Mouse (Mus musculus) urinary bladder, postnatal 25 days (tissue): ENCODE measurements around the gene Kifc3.
"Not testable (repeated sequence)": the region's sequence is repeated elsewhere in the genome, so short reads cannot be mapped to it uniquely, and the experiment has no call there.

Source experiments
- DNase-seq: peaks from one replicate; pipeline ENCODE4 v3.0.0; 2022; ENCODE audit warnings: low spot score

Gene Kifc3

DNA sequence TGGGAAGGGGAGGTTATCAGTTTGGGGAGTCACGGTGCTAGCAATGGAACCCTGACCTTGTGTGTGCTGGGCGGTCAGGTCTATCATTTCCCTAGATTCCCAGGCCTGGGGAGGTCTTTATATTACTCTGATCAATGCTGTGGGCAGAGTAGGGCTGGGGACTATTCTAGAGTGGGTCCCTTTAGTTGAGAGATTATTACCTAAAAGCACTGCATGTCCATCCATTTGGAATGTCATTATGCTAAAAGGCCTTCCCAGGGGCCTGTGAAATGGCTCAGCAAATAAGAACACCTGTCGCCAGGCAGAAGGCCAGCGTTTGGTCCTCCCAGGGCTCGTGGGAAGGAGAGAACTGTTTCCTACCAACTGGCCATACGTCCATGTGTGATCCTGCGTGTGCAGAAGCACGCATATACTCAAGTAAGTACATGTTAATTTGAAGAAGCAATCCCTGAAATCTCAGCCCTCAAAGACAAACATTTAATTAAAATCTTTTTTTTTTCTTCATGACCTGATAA lies 499 bp downstream of the Kifc3 start:
- DNase-seq: no peak

DNA sequence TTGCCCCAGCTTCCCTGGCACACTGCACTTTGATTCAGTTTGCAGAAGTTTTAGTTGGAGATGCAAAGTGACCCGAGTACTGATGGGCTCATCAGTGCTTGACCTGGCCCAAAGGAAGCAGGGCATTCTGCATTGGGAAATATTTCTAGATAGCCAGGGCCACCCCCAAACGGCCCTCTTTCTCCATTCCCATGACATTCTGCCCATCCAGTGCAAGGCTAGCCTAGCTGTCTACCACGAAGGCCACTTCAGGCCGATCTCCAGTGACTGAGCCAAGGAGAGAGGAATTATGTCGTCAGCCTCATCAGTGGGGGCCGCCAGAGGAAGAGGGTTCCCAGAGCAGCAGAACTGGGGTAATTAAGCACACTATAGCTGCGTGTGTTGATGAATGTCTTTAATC lies 1.1 kb downstream of the Kifc3 start:
- DNase-seq: no peak

DNA sequence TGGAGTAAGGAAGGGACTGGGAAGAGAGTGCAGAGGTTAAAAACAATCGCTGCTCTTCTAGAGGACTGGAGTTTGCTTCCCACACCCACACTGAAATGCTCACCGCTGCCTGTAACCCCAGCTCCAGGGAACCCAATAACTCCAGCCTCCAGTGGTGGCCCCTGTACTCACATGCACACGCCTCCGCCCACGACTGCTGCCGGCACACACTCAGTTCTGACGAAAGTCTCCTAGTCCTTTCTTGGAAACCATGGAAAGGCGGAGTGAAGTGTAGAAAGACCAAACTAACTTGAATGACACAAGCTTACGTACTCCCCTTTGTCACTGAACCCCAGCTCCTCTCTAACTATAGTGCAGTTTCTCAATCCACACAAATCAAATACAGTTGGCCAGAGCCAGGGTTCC lies 2.6 kb downstream of the Kifc3 start:
- no peak for DNase-seq

DNA sequence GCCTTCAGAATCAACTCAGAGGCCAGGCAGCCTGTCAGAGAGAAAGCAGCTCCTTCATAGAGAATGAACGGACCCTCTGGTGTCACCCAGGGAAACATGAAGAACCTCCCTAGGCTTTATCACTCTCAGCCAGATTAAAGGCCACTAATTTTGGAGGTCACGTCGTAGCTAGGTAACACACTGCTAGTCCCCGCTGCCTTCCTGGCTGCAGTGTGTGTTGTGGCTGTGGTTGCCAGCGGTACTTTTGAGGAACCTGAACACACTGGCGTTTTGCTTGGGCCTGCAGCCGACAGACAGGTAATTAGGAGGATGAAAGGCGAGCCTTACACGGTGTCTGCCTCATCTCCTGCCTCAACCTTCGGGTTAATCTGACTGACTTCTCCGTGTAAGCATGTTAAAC lies 6.9 kb downstream of the Kifc3 start:
- no peak for DNase-seq

DNA sequence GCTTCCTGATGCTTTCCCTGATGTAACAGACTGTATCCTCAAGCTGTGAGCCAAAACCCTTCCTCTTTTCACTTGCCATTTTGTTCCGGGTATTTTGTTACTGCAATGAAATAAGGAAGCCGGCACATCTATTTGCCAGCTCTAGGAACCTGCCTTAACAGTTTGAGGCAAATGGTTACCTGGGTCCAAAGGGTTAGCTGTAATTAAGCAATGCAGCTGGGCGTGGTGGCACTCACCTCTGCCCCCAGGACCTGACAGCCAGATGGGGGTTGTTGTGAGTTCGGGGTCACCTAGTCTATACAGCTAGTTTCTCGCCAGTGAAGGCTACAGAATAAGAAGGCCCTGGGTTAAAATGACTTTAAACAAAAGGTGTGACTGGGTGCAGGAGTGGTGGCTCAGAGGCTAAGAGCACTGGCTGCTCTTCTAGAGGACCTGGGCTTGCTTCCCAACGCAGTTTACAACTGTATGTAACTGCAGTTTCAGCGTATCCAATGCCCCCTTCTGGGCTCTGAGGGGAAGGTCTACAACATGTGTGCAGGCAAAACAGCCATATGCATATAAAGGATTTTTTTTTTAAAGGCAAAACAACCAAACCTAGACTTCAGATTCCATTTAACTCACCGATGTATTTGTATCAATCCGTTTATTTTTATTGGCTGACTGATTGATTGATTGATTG lies 11.0 kb downstream of the Kifc3 start:
- no peak for DNase-seq

DNA sequence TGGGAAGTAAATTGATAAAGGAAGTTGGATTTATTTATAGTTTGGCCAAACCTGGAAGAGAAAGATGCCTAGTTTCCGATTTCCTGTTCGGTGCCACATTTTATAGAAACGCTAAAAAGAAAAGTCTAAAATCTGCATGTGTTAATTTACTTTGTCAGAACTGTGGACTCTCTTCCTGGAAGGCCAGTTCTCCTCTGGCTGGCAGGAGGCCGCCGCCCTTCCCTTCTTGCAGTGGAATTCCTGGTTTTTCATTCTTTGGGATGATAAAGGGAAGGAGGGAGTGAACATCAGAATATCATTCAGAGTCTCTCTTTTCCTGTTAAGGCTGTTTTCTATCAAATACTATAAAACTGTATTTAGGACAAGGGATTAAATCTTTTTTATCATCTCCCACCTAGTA lies 15.0 kb downstream of the Kifc3 start:
- DNase-seq: no peak

DNA sequence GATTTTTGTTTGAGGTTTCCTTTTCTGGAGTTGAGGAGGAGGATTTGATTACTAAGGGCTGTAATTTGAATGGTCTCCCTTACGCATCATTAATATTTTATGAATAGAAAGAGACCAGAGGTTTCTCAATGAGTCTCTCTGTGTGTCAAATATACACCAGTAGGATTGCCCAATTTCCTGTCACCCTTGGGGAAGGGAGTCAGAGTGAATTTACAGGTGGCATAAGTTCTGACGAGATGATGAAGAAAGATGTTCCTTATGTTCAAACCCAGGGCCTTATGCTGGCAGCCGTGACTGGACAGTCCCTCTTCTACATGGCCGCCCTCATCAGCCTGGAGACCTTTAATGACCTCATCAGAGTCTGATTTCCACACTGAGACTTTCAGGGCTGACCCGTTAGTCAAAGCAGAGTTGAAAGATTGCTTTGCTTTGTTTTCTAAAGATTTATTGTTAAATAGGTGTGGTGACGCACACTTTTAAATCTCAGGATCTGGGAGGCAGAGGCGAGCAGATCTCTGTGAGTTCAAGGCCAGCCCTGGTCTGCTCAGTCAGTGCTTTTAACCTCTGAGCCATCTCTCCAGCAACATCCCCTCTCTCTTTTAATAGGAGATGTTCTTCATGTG lies 16.6 kb downstream of the Kifc3 start:
- no peak for DNase-seq

DNA sequence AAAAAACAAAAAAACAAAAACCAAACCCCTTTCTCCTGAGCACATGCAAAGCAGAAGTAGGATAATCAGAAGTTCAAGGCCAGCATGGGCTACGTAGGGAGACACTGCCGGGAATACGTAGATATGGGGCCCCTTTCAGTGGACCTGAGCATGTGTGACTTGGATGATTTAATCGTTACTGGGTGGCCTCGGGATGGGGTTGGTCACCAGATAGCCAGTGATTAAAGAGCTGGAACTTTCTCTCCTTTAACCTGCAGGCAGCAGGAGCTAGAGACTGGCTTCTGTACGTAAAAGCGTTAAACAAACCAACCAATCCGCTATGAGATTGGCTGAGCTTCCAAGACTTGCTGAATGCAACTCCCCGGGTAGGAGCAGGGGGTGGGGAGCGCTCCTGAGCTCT lies 17.5 kb downstream of the Kifc3 start:
- DNase-seq: no peak

DNA sequence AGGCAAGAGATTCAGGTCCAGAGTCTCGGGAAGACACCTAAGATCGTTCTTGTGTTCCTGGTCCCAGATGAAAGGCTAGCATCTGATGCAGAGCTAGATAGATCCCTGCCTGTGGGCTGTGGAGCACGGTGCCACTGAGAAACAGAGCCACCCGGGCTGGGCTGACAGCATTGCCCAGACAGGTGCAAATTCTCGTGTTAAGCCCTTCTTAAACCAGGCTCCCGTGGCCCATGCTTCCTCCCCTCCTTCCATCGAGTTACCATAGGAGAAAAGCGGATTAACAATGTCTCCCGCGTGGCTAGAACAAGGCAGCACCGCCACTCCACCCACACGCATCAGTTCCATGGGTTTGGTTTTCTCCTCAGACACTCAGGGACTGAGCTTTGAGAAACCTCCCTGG lies 18.4 kb downstream of the Kifc3 start:
- DNase-seq: no peak

DNA sequence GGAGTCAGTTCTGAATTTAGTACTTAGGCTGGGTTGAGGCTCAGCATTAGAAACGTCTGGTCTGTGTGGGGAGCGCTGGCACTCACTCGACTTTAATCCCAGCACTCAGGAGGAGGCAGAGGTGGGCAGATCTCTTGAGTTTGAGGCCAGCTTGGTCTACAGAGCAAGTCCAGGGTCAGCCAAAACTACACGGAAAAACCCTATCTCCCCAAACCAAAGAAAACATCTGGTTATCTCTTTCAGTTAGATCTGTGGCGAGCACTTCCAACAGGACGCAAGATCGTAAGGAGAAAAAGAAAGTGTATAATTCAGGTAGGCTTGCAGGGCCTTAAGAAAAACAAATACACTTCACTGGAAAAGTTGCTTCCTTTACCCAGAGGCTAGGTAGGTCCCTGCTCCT lies 20.8 kb downstream of the Kifc3 start:
- DNase-seq: no peak

DNA sequence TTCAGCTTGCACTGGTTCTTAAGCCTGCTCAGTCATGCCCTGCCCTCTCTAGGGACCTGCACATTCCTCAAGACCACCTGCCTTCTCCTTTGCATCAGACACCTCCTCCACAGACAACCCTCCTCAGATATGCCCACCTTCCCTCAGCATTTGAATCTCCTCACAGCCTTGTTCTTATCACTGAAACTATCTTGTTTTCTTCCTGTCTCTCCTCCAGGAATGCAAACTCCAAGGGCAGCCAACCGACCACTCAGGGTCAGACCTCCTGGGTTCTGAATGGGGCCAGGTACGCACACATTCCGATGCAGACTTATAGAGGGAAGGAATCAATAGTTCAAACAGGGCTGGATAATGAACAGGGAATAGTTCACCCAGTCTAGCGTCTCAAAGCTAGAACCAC lies 24.4 kb downstream of the Kifc3 start:
- no peak for DNase-seq

DNA sequence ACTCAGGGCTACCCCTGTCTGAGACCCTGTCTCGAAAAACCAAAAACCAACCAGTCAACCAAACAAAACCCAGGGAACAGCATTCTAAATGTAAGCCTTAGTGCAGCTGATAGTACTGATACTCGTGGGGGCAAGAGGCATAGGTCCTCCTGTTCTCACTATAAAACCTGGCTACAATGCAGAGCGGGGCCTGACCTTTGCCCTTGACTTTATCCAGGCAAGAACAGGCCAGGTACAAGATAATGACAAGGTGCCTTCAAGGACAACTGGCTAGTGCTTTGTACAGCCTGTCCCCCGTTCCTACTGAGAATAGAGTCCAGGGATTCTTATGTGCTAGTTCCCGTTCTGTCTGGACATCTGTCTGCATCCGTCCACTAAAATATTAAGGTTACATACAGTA lies 25.6 kb downstream of the Kifc3 start:
- no peak for DNase-seq

DNA sequence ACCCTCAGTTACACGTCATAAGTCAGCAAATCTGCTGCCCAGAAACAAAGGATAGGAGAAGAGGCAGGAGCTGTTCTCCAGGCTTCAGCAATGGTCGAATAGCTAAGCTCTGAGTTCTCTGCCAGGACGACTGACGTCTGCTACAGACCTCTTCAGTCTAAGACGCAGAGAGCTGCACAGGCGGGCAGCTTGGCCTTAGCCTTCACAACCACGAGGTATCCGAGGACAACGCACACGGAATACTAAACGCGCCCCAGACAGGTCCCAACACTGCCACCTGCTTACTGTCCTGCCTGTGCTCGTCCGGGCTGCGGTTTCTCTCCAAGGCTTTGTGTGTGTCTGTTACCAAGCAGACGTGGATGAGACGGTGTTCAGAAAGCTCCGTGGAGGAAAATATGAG lies 26.8 kb downstream of the Kifc3 start:
- DNase-seq: no peak

DNA sequence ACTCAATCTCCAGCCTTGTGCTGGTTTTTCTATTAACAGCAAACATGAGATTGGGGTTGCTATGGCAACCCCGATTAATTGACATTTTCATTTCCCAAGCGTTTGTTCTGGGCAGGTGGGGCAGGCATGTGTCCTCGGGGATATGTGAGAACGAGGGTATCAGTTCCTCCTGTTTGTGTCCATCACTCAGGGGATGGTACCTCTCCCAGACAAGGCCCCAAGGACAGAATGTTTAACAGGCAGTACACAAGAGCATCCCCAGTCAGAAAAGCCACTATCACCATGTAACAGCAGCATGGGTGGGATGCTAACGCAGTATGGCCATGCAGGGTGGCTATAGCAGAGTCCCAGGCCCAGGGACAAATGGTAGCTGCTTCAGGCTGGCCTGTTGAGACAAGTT lies 27.3 kb downstream of the Kifc3 start:
- no peak for DNase-seq

DNA sequence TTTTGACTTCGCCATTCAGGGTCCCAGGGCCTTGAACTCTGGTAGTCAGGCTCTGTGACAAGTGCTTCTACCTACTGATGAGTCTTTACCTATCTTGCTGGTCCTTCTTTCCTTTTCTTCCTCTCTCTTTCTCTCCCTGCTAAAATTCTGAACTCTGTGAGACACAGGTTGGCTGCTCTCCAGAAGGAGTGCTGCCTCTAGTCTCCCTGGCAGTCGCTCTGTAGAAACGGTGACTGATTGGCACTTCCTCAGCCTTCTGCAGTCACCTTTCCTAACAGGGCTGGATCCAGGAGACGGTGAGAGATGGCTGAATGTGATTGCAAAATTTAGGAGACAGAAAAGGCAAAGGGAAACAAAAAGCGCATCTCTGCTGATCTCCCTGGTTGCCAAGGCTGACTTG lies 30.2 kb downstream of the Kifc3 start:
- no peak for DNase-seq

DNA sequence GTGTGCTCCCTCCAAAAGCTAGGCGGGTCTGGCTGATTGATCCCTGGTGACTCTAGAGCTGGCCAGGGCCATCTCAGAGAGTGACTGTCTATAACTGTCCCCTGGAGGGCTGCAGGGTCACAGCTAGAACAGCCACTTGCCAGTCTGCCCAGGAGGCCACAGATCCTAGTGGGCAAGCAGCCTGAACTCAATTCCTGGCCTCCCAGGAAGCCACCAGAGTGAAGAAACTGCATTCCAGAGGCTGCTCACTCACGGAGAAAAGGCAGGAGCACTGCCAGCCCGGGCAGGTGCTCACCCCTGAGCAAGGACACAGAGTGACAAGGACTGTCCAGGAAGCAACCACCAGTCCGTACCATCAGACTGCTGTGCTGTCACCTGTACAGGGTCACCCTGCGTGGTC lies 34.9 kb downstream of the Kifc3 start:
- DNase-seq: no peak

DNA sequence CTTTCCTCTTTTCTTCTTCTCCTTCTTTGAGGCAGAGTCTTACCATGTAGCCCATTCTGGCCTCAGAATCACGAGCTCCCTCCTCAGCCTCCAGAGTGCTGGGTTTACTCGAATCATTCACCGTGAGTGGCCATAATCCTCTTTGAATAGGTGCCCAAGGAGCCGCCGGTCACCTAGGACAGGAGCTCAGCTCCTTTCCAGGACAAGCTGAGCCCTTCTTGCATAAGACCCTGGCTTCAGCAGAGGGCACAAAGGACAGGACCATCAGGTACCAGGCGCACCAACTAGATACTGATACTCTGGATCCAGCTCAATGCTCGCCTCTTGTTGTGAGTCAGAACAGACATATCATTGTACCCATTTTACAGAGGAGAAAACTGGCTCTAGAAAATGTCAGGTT lies 36.2 kb downstream of the Kifc3 start:
- DNase-seq: no peak

DNA sequence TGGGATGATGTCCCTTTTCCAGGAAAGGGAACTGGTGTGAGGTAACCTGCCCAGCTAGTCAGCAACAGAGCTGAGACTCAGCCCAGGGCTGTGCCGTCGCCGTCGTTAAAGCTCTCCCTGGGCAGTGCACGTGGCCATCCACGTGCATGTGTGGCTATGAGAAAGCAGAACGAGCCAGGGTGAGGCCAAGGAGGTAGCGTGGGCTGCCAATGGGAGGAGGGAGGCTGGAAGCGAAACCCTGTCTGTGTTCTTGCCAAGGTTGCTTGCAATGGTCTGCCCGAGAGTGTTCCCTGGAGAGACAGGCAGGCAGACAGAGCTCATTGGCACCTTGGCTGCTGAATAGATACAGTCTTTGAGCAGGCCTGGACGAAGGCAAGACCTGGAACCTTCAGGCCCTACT lies 36.7 kb downstream of the Kifc3 start:
- DNase-seq: no peak

DNA sequence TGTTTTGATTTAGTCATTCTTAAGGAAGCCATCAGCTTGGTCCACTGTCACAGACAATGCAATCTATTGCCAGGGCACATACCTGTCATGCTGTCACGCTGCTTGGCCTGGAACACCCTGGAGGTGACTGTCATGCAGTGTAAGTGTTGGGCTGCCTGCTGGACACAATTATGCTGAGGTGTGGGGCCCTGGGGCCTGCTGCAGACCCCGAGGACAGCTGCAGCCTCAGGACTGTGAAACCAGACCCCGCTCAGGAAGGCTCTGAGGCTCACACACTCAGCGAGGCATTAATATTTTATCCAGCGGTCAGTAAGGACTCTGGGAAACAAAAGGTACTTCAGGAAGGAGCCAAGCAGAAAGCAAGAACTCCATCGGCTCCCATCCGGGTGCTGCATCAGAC lies 38.1 kb downstream of the Kifc3 start:
- no peak for DNase-seq

DNA sequence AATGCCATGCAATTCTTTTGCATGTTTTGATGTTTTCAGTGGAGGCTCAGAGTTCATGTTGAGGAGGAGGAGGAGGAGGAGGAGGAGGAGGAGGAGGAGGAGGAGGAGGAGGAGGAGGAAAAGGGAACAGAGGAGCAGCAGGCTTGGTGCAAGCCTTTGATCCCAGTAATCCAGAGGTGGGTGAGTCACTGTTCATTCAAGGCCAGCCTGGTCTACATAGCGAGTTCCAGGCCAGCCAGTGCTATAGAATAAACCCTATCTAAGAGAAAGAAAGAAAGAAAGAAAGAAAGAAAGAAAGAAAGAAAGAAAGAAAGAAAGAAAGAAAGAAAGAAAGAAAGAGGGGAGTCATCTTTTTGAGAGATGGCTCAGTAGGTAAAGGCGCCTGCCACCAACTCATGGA lies 38.6 kb downstream of the Kifc3 start:
- not testable (repeated sequence) for DNase-seq

DNA sequence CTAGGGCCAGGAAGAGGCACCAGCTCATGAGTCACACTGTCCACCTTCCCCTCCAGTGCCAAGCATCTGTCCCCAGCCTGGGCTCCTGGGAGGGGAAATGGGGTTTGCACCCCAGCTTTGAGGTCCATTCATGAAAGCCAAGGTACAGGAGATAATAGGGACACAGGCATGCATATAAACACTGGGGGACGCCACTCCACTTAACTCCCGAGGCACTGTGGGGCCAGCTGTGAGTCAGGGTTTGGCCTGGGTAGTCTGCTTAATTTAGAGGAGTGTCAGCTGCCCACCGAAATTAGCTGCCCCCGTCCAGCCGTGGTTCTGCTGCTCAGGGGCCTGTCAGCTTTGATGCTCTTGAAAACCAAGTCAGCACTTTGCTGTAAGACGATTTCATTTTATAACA lies 39.8 kb downstream of the Kifc3 start:
- DNase-seq: no peak

DNA sequence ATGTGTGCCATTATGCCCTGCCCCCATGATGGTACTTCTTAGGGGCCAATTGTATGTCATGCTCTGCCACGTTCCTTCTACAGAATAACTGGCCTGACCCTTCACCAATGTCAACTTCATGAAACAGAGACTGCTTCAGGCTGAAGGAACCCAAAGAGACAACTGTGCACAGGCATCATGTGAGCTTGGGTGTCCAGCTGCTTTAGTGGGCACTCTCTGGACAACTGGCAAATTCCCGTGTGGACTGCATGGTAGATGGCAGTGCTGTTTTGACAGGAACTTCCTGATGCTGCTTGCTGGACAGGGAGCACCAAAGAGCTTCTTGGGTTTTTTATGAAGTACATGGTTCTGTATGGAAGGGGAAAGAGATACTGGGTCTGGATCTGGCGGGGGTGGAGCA lies 43.3 kb downstream of the Kifc3 start:
- DNase-seq: no peak

DNA sequence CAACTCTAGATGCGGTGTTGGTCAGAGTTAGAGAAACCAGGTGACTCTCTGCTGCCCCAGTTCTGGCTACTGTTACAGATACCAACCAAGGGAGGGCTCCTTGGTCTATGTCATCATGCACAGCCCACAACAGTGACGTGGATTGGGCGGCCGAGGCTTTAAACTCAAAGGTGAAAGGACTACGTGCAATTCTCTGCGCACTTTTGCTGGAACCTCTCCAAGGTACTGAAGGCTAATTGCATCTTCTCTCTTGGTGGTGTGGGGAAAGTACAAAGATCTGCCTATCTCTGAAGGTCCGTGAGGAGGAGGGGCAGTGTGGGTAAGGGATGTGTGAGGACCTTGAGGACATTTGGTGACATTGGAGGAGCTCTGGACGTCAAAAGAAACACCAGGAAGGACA lies 44.0 kb downstream of the Kifc3 start:
- no peak for DNase-seq

DNA sequence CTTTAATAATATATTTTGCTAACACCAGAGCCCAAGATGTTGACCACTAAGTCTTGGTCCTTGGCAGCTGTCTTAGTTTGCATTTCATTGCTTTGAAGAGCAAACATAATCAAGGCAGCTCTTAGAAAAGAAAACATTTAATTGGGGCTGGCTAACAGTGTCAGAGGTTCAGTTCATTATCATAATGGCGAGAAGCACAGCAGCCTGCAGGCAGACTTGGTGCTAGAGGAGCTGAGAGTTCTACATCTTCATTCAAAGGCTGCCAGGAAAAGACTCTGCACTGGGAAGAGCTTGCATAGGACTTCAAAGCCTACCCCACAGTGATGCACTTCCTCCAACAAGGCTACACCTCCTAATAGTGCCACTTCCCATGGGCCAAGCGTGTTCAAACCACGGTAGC lies 45.5 kb downstream of the Kifc3 start:
- no peak for DNase-seq
